Mouse (Mus musculus) layer of hippocampus, postnatal 14 days (tissue): Measurements from ENCODE around the gene Rps19. TPM values are rescaled to one million over a fixed set of nuclear protein-coding genes. Genes with fewer than 3 reads are reported as not detected.
A peak's percentile ranks its signal among the peaks of the same experiment; 100 is the strongest.

Source experiments
- DNase-seq, 2 experiments: peaks; one replicate each; pipeline ENCODE4 v3.0.0; 2021 to 2022; ENCODE audit warnings: low spot score in 2 of 2, mixed read lengths in 1 of 2
- total RNA-seq, 2 experiments: library from RNA; stranded (reverse); gene quantifications; 2 replicates each; pipeline ENCODE4 v1.2.3; 2021

Rps19 gene
- total RNA-seq, 2 experiments from 2014 or later, result 452 TPM

DNA sequence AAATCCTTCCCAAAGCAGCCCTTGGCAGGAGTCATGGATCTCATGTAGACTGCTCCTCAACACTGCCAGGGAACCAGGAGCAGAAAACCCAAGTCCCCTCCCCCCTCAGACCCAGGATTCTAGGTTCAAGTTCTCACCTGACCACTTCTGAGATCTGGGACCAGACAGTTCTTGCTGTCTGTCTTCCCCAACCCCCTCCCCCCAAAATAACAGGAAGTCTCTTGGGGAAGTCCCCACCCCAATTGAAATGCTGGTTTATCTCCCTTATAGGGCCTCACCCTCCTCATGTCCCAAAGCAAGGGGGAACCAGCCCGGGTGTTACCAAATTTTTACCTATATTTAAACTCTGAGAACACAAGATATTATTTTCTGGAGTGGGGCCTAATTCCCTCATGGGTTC is 17.7 kb downstream of the Rps19 start:
- no peak for DNase-seq

GRCm38 (mm10) chr7:24902264-24902629 is 18.1 kb downstream of the Rps19 start:
- no peak for DNase-seq

GRCm38 (mm10) chr7:24902630-24903443 is 18.7 kb downstream of the Rps19 start, which contains the start of gene Arhgef1:
Gene Arhgef1 (plus strand): TSS chr7:24902912.
- no peak for DNase-seq

DNA sequence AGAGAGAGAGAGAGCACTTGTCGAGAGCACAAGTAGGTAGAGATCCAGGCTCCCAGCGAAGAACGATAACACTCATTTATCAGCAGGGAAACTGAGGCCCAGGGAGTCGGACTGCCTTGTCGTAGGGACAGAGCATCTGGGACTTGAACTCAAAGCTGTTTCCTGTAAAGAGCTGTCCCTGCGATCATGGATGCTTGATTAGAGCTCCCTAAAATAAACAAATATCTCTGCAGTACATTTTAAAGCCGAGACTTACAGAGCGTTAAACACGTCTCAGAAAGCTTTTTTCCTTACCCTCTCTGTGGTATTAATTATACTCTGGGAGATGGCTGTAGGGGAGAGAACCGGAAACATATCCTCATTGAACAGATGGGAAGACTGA is 19.3 kb downstream of the Rps19 start:
- DNase-seq, result no peak

- peak; percentile 93 to 97 for DNase-seq
These were observed 19.9 kb downstream of the Rps19 start for GRCm38 (mm10) chr7:24904070-24904483.

GRCm38 (mm10) chr7:24904936-24905335 is 20.8 kb downstream of the Rps19 start:
- DNase-seq, result no peak

DNA sequence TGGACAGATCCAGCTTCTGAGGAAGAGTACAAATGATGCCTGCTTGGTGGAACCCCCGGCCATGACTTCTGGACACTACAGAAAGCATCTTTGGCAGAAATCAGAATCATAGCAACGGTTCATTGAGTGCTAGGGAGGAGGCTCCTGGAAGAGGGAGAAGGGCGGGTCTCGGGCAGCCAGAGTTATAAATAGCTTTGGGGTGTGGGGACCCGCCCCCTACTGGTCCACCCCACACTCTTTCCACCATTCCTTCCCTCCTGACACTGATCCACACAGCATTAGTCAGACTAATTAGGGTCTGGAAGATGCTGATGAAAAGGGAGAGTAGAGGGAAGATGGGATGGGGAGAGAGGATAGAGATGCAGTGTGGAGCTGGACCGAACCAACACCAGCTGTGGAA is 22.4 kb downstream of the Rps19 start:
- DNase-seq, result no peak

DNA sequence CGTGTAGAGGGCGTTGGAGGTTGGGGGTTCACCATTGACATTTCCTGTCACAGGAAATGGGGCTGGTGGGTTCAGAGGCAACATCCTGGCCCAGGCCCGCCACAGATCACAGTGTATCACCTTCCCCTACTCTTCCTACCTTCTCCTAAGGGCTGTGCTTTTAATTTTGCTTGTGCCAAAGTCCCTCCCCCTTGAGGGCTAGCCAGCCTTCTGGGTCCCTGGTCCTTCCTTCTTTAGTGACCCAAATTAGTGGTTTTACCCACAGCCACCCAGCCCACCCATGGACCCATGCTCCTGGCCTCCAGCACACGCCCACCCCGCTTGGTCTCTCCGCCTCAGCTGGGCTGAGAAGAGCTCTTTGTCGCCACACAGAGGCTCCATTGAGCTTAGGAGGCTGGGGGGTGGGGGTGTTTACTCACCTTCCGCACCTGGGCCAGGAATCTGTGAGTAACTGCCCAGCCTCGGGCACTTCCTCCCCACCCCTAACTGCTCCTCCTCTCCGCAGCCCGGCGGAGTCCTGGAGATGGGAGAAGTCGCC is 23.1 kb downstream of the Rps19 start:
- no peak for DNase-seq

DNA sequence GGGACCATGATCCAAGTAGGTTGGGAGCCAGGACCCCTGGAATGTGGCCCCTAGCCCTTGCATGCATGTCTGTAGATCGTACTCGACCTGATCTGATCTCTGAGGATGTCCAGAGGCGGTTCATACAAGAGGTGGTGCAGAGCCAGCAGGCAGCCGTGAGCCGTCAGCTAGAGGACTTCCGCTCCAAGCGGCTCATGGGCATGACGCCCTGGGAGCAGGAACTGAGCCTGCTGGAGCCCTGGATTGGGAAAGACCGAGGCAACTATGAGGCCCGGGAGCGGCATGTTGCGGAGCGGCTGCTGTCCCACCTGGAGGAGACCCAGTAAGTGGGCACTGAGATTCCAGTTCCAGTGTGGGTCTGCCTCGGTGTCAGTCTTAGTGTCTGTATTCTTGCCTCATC is 28.3 kb downstream of the Rps19 start:
- DNase-seq, result no peak

DNA sequence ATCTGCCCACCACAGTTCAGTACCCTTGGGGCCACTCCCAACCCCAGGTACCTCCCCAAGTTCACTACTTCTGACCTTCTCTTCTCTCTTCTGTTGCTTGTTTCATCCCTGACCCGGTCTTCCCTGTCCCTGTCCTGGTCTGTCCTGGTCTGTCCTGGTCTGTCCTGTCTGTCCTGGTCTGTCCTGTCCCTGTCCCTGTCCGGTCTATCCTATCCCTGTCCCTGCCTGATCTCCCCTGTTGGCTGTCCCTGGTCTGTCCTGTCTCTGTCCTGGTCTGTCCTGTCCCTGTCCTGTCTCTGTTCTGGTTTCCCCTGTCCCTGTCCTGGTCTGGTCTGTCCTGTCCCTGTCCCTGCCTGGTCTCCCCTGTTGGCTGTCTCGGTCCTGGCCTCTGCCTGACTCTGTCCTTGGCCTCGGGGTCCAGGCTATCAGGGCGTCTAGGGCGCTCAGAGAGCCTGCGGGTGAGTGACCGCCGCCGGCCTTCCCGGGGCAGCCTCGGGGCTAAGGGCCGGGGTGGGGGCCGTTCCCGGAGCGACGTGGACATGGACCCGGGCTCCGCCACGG is 34.7 kb downstream of the Rps19 start:
- DNase-seq, result no peak

- peak; percentile 53 to 67 for DNase-seq
These were observed 35.6 kb downstream of the Rps19 start for GRCm38 (mm10) chr7:24919728-24920127.

GRCm38 (mm10) chr7:24930475-24930874 is 46.3 kb downstream of the Rps19 start:
- DNase-seq, result no peak

GRCm38 (mm10) chr7:24931651-24932050 is 47.5 kb downstream of the Rps19 start:
- no peak for DNase-seq

Other genes with a start within 250 kb of the Rps19 start
- gene Lypd3, start 247.8 kb upstream of the Rps19 start, total RNA-seq, result 1 to 10 TPM; 1.2 to 1.3 TPM
- gene Tex101, start 207.7 kb upstream of the Rps19 start, total RNA-seq, result not detected
- not detected for gene BC049730, start 175.1 kb upstream of the Rps19 start, total RNA-seq
- gene Gm4763, start 157.5 kb upstream of the Rps19 start, total RNA-seq, result not detected
- gene Cd177, start 124.1 kb upstream of the Rps19 start, total RNA-seq, result not detected
- not detected for gene Ceacam10, start 107.2 kb upstream of the Rps19 start, total RNA-seq
- gene Gm9844, start 22.2 kb upstream of the Rps19 start, total RNA-seq, result 1 to 10 TPM; 1.3 to 2.1 TPM
- not detected for gene Lypd4, start 14.4 kb upstream of the Rps19 start, total RNA-seq
- gene Dmrtc2, start 14.3 kb upstream of the Rps19 start, total RNA-seq, result not detected
- gene Cd79a, start 13.0 kb downstream of the Rps19 start, total RNA-seq, result under 1 TPM; 0.37 to 0.43 TPM
- 10 to 100 TPM; 78.2 to 82.2 TPM for gene Arhgef1, start 18.5 kb downstream of the Rps19 start, total RNA-seq
- gene Gm4881, start 60.1 kb downstream of the Rps19 start, total RNA-seq, result not detected
- gene Rabac1, start 88.4 kb downstream of the Rps19 start, total RNA-seq, result 100 to 1,000 TPM; 262 to 275 TPM
- 1,000 to 10,000 TPM; 2,620 to 2,738 TPM for gene Atp1a3, start 121.6 kb downstream of the Rps19 start, total RNA-seq
- gene Grik5, start 188.0 kb downstream of the Rps19 start, total RNA-seq, result 100 to 1,000 TPM; 258 to 270 TPM
- 10 to 100 TPM; 25.0 to 26.1 TPM for gene Zfp574, start 188.2 kb downstream of the Rps19 start, total RNA-seq